Mouse (Mus musculus): ENCODE results near the gene Gm20388. TPM values are rescaled to one million over a fixed set of nuclear protein-coding genes. Genes with fewer than 3 reads are reported as not detected.

Gm20388 gene
- polyA plus RNA-seq, 1 experiment from 2014 or later, result not detected

- DNase-seq (ENCODE audit: low spot score), result no peak
- no peak overlapping the region for H3K4me2 ChIP-seq (ENCODE audit: low read depth, severe bottlenecking)
- H3K9ac ChIP-seq (ENCODE audit: low read length), result no peak overlapping the region
- 74% methylated on average over 5 of the region's 5 CpGs for WGBS
- no peak overlapping the region for H3K27ac ChIP-seq (replicated peaks; ENCODE audit: low read depth, low read length)
- H3K4me1 ChIP-seq (ENCODE audit: control insufficient read depth, insufficient read depth, low read length), result peaks cover 50% of the 10 kb centered on the region
- H3K27me3 ChIP-seq (ENCODE audit: control insufficient read depth, insufficient read depth, low read length), result no peaks in the 10 kb centered on the region
- no peaks in the 10 kb centered on the region for H3K36me3 ChIP-seq (ENCODE audit: control insufficient read depth, insufficient read depth, low read length)
- no peak for ATAC-seq (ENCODE audit: insufficient number of reproducible peaks, low FRiP score, low TSS enrichment, low read depth)
- H3K9me3 ChIP-seq (ENCODE audit: control insufficient read depth, low read length), result no peaks in the 10 kb centered on the region
- no peak overlapping the region for H3K4me3 ChIP-seq (ENCODE audit: low read depth, low read length)
These were observed 303.3 kb downstream of the Gm20388 start for GRCm38 (mm10) chr8:120213939-120214338.

- Histone ChIP-seq H3K4me1 (ENCODE audit: control insufficient read depth, insufficient read depth, low read length) (peaks cover 51% of the 10 kb centered on the region), H3K4me2 (ENCODE audit: low read depth, severe bottlenecking) (no peak overlapping the region), H3K9ac (ENCODE audit: low read length) (peak overlapping the region; percentile 12; the same call in 1 of the 2 replicates), H3K9me3 (ENCODE audit: control insufficient read depth, low read length) (no peaks in the 10 kb centered on the region), H3K36me3 (ENCODE audit: control insufficient read depth, insufficient read depth, low read length) (no peaks in the 10 kb centered on the region), H3K27ac (replicated peaks; ENCODE audit: low read depth, low read length) (peak overlapping the region; percentile 2), H3K27me3 (ENCODE audit: control insufficient read depth, insufficient read depth, low read length) (no peaks in the 10 kb centered on the region), H3K4me3 (ENCODE audit: low read depth, low read length) (no peak overlapping the region)
- ATAC-seq (ENCODE audit: insufficient number of reproducible peaks, low FRiP score, low TSS enrichment, low read depth) (no peak), DNase-seq (ENCODE audit: low spot score) (no peak)
- WGBS, result 38% methylated on average over 7 of the region's 7 CpGs
These were observed 304.9 kb downstream of the Gm20388 start for GRCm38 (mm10) chr8:120215416-120216141.

- peak; percentile 88 for DNase-seq (ENCODE audit: low spot score)
- Histone ChIP-seq H3K27ac (replicated peaks; ENCODE audit: low read depth, low read length) (peak overlapping the region; percentile 87), H3K9ac (ENCODE audit: low read length) (peak overlapping the region; percentile 22; the same call in 1 of the 2 replicates), H3K27me3 (ENCODE audit: control insufficient read depth, insufficient read depth, low read length) (no peaks in the 10 kb centered on the region), H3K4me1 (ENCODE audit: control insufficient read depth, insufficient read depth, low read length) (peaks cover 43% of the 10 kb centered on the region), H3K4me2 (ENCODE audit: low read depth, severe bottlenecking) (peak overlapping the region; percentile 15; the same call in 1 of the 2 replicates), H3K9me3 (ENCODE audit: control insufficient read depth, low read length) (no peaks in the 10 kb centered on the region), H3K36me3 (ENCODE audit: control insufficient read depth, insufficient read depth, low read length) (no peaks in the 10 kb centered on the region), H3K4me3 (ENCODE audit: low read depth, low read length) (no peak overlapping the region)
- WGBS, result 9% methylated on average over 13 of the region's 13 CpGs
- peak; percentile 75 for ATAC-seq (ENCODE audit: insufficient number of reproducible peaks, low FRiP score, low TSS enrichment, low read depth)
These were observed 306.5 kb downstream of the Gm20388 start for GRCm38 (mm10) chr8:120216855-120217830.

DNA sequence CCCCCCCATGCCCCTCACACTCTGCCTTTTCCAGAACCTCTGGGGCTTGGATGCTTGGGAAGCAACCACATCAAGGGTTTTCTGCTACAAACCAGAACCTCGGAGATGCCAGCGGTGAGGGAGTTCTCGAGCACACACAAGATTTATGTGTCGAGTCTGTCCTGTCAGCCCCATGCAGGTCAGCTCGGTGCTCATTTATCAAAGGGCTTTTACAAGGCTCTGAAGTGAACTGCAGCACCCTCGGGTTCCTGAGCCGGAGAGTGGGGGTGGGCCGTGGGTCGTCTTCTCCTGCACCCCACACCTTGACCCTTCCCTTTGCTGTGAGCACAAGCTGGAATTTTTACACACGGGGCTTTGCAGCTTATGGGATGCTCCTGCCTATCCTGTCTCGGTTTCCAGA is 311.9 kb downstream of the Gm20388 start:
- H3K27me3 ChIP-seq (ENCODE audit: control insufficient read depth, insufficient read depth, low read length), result no peaks in the 10 kb centered on the region
- WGBS, result 8% methylated on average over 11 of the region's 11 CpGs
- no peak overlapping the region for H3K9ac ChIP-seq (ENCODE audit: low read length)
- no peak for ATAC-seq (ENCODE audit: insufficient number of reproducible peaks, low FRiP score, low TSS enrichment, low read depth)
- peaks cover 55% of the 10 kb centered on the region for H3K4me1 ChIP-seq (ENCODE audit: control insufficient read depth, insufficient read depth, low read length)
- no peak overlapping the region for H3K4me2 ChIP-seq (ENCODE audit: low read depth, severe bottlenecking)
- no peak overlapping the region for H3K4me3 ChIP-seq (ENCODE audit: low read depth, low read length)
- no peaks in the 10 kb centered on the region for H3K36me3 ChIP-seq (ENCODE audit: control insufficient read depth, insufficient read depth, low read length)
- H3K9me3 ChIP-seq (ENCODE audit: control insufficient read depth, low read length), result no peaks in the 10 kb centered on the region
- no peak overlapping the region for H3K27ac ChIP-seq (replicated peaks; ENCODE audit: low read depth, low read length)
- no peak for DNase-seq (ENCODE audit: low spot score)

GRCm38 (mm10) chr8:120224521-120225420 is 314.1 kb downstream of the Gm20388 start:
- Histone ChIP-seq H3K27ac (replicated peaks; ENCODE audit: low read depth, low read length) (peak overlapping the region; percentile 43; the same call in 1 of the 2 replicates), H3K27me3 (ENCODE audit: control insufficient read depth, insufficient read depth, low read length) (no peaks in the 10 kb centered on the region), H3K9ac (ENCODE audit: low read length) (no peak overlapping the region), H3K4me1 (ENCODE audit: control insufficient read depth, insufficient read depth, low read length) (peaks cover 61% of the 10 kb centered on the region), H3K4me2 (ENCODE audit: low read depth, severe bottlenecking) (no peak overlapping the region), H3K9me3 (ENCODE audit: control insufficient read depth, low read length) (no peaks in the 10 kb centered on the region), H3K36me3 (ENCODE audit: control insufficient read depth, insufficient read depth, low read length) (no peaks in the 10 kb centered on the region), H3K4me3 (ENCODE audit: low read depth, low read length) (no peak overlapping the region)
- DNase-seq (ENCODE audit: low spot score) (peak; percentile 54), ATAC-seq (ENCODE audit: insufficient number of reproducible peaks, low FRiP score, low TSS enrichment, low read depth) (no peak)
- WGBS, result 36% methylated on average over 11 of the region's 11 CpGs

GRCm38 (mm10) chr8:120225421-120226151 is 314.9 kb downstream of the Gm20388 start:
- Histone ChIP-seq H3K27ac (replicated peaks; ENCODE audit: low read depth, low read length) (peak overlapping the region; percentile 43; the same call in 1 of the 2 replicates), H3K4me2 (ENCODE audit: low read depth, severe bottlenecking) (no peak overlapping the region), H3K9me3 (ENCODE audit: control insufficient read depth, low read length) (no peaks in the 10 kb centered on the region), H3K4me3 (ENCODE audit: low read depth, low read length) (no peak overlapping the region), H3K27me3 (ENCODE audit: control insufficient read depth, insufficient read depth, low read length) (no peaks in the 10 kb centered on the region), H3K9ac (ENCODE audit: low read length) (no peak overlapping the region), H3K4me1 (ENCODE audit: control insufficient read depth, insufficient read depth, low read length) (peaks cover 63% of the 10 kb centered on the region), H3K36me3 (ENCODE audit: control insufficient read depth, insufficient read depth, low read length) (no peaks in the 10 kb centered on the region)
- 67% methylated on average over 10 of the region's 10 CpGs for WGBS
- no peak for DNase-seq (ENCODE audit: low spot score)
- no peak for ATAC-seq (ENCODE audit: insufficient number of reproducible peaks, low FRiP score, low TSS enrichment, low read depth)

GRCm38 (mm10) chr8:120226700-120227577 is 316.3 kb downstream of the Gm20388 start:
- Histone ChIP-seq H3K27ac (replicated peaks; ENCODE audit: low read depth, low read length) (no peak overlapping the region; the same call in 1 of the 2 replicates), H3K4me1 (ENCODE audit: control insufficient read depth, insufficient read depth, low read length) (peaks cover 74% of the 10 kb centered on the region), H3K36me3 (ENCODE audit: control insufficient read depth, insufficient read depth, low read length) (no peaks in the 10 kb centered on the region), H3K27me3 (ENCODE audit: control insufficient read depth, insufficient read depth, low read length) (no peaks in the 10 kb centered on the region), H3K4me2 (ENCODE audit: low read depth, severe bottlenecking) (peak overlapping the region; percentile 99; the same call in 1 of the 2 replicates), H3K4me3 (ENCODE audit: low read depth, low read length) (peak overlapping the region; percentile 67; the same call in 1 of the 2 replicates), H3K9me3 (ENCODE audit: control insufficient read depth, low read length) (no peaks in the 10 kb centered on the region), H3K9ac (ENCODE audit: low read length) (no peak overlapping the region)
- no peak for DNase-seq (ENCODE audit: low spot score)
- no peak for ATAC-seq (ENCODE audit: insufficient number of reproducible peaks, low FRiP score, low TSS enrichment, low read depth)
- 38% methylated on average over 5 of the region's 5 CpGs for WGBS
